Mouse (Mus musculus): Measurements from ENCODE around the gene Gm49325. TPM values are rescaled to one million over a fixed set of nuclear protein-coding genes. Genes with fewer than 3 reads are reported as not detected.
"Not testable (repeated sequence)": the region's sequence is repeated elsewhere in the genome, so short reads cannot be mapped to it uniquely, and the experiment has no call there.

The Gm49325 gene
- polyA plus RNA-seq, 1 experiment: not detected

DNA sequence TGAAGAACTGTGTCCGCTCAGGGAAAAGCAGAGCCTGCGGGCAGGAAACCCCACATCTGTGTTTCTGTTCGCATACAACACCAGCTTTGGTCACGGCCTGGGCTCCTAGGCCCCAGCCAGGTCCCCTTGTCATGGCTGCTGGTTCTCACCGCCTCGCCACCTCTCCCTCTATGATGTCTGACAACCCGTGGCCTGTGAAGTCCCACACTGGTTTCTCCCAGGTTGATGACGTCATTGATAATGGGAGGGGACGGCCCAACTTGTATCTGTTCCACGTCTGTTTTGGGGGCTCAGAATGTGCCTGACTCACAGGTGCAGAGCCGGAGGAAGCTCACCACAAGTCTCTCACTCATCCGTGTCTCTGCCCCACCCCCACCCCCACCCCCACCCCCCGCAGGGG is 67.8 kb downstream of the Gm49325 start:
- 36% methylated on average over 13 of the region's 13 CpGs for WGBS
- Histone ChIP-seq H3K27me3 (ENCODE audit: control insufficient read depth, insufficient read depth, low read length) (peaks cover 5% of the 10 kb centered on the region), H3K36me3 (ENCODE audit: control insufficient read depth, insufficient read depth, low read length) (no peaks in the 10 kb centered on the region), H3K27ac (ENCODE audit: control insufficient read depth, insufficient read depth, low read length) (no peak overlapping the region), H3K4me1 (replicated peaks; ENCODE audit: control insufficient read depth, insufficient read depth, low read length) (peaks cover 27% of the 10 kb centered on the region), H3K4me3 (ENCODE audit: control insufficient read depth, insufficient read depth, low read length) (no peak overlapping the region)
- DNase-seq: peak; percentile 50
- TF ChIP-seq POLR2A (IDR thresholded peaks at IDR 0.05; ENCODE audit: control insufficient read depth, extremely low read depth, insufficient read depth, low read length, poor library complexity): no peak
- TF ChIP-seq CTCF (IDR thresholded peaks at IDR 0.05; ENCODE audit: borderline replicate concordance, control insufficient read depth, extremely low read depth, insufficient read depth, low read length, poor library complexity): no peak

DNA sequence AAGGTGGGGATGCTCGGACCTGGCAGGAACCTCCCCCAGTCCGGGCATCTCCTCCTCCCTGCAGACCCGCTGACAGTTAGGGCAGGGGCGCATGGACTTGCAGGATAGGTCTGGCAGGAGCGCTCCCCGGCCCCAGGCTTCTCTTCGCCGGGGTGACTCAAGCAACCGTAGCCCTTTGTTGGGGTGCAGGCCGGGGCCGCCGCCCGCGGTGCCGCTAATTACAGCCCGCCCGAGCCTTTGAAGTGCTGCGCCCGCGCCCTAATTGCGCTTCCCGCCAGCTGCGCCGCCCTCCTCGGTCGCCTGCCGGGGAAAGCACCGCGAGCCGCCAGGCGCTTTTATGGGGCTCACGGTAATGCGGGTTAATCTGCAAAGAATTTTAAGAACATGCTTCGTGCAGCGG is 71.6 kb downstream of the Gm49325 start:
- Histone ChIP-seq H3K27ac (ENCODE audit: control insufficient read depth, insufficient read depth, low read length) (no peak overlapping the region), H3K4me3 (ENCODE audit: control insufficient read depth, insufficient read depth, low read length) (peak overlapping the region; percentile 2; the same call in 1 of the 2 replicates), H3K27me3 (ENCODE audit: control insufficient read depth, insufficient read depth, low read length) (peaks cover 7% of the 10 kb centered on the region), H3K4me1 (replicated peaks; ENCODE audit: control insufficient read depth, insufficient read depth, low read length) (peaks cover 27% of the 10 kb centered on the region), H3K36me3 (ENCODE audit: control insufficient read depth, insufficient read depth, low read length) (no peaks in the 10 kb centered on the region)
- no peak for TF ChIP-seq POLR2A (IDR thresholded peaks at IDR 0.05; ENCODE audit: control insufficient read depth, extremely low read depth, insufficient read depth, low read length, poor library complexity)
- TF ChIP-seq CTCF (IDR thresholded peaks at IDR 0.05; ENCODE audit: borderline replicate concordance, control insufficient read depth, extremely low read depth, insufficient read depth, low read length, poor library complexity): no peak
- WGBS: 2% methylated on average over 35 of the region's 35 CpGs
- peak; percentile 32 for DNase-seq

DNA sequence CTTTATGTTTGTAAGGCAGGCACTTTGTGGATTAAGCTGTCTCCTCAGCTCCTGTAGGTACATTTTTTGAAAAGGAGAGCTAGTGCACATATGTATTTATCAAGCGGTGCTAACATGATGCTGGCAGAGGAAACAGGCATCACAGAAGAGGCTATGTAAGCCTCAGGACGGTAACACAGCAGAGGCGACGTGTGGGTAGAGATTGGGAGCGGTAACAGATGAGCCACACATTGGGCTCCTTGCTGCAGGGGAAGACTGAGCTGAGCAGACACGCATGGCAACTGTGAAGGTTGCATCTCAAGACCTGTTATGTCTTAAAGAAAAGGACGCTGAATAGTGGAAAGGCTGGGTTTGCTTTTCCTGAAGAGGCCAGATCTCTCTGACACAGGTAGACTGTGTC is 77.0 kb downstream of the Gm49325 start:
- no peak for TF ChIP-seq CTCF (IDR thresholded peaks at IDR 0.05; ENCODE audit: borderline replicate concordance, control insufficient read depth, extremely low read depth, insufficient read depth, low read length, poor library complexity)
- no peak for TF ChIP-seq POLR2A (IDR thresholded peaks at IDR 0.05; ENCODE audit: control insufficient read depth, extremely low read depth, insufficient read depth, low read length, poor library complexity)
- DNase-seq: no peak
- no peaks in the 10 kb centered on the region for H3K36me3 ChIP-seq (ENCODE audit: control insufficient read depth, insufficient read depth, low read length)
- H3K27me3 ChIP-seq (ENCODE audit: control insufficient read depth, insufficient read depth, low read length): peaks cover 2% of the 10 kb centered on the region
- H3K4me3 ChIP-seq (ENCODE audit: control insufficient read depth, insufficient read depth, low read length): no peak overlapping the region
- H3K27ac ChIP-seq (ENCODE audit: control insufficient read depth, insufficient read depth, low read length): no peak overlapping the region
- WGBS: 81% methylated on average over 7 of the region's 7 CpGs
- peaks cover 3% of the 10 kb centered on the region; the same call in 1 of the 2 replicates for H3K4me1 ChIP-seq (replicated peaks; ENCODE audit: control insufficient read depth, insufficient read depth, low read length)

DNA sequence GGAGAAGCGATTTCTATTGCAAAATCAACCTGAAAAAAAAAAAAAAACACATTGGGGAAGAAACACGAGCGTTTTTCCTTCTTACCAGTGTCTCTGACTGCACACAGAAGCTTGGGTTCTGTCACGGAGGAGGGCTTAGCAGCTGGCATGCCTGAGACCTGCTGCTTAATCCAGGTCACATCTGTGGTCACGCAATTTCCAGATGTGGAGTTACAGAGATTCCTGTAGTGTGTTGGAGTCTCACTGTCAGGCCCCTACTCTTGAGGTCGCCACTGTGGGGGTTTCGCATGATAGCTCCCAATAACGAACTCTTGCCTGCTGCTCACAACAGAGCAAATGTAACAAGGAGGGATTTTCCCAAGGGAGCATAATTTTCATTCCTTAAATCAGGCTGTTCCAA is 78.2 kb downstream of the Gm49325 start:
- Histone ChIP-seq H3K27me3 (ENCODE audit: control insufficient read depth, insufficient read depth, low read length) (no peaks in the 10 kb centered on the region; the same call in 1 of the 2 replicates), H3K4me3 (ENCODE audit: control insufficient read depth, insufficient read depth, low read length) (no peak overlapping the region), H3K27ac (ENCODE audit: control insufficient read depth, insufficient read depth, low read length) (no peak overlapping the region), H3K36me3 (ENCODE audit: control insufficient read depth, insufficient read depth, low read length) (no peaks in the 10 kb centered on the region), H3K4me1 (replicated peaks; ENCODE audit: control insufficient read depth, insufficient read depth, low read length) (no peaks in the 10 kb centered on the region; the same call in 1 of the 2 replicates)
- no peak for TF ChIP-seq POLR2A (IDR thresholded peaks at IDR 0.05; ENCODE audit: control insufficient read depth, extremely low read depth, insufficient read depth, low read length, poor library complexity)
- no peak for TF ChIP-seq CTCF (IDR thresholded peaks at IDR 0.05; ENCODE audit: borderline replicate concordance, control insufficient read depth, extremely low read depth, insufficient read depth, low read length, poor library complexity)
- WGBS: 43% methylated on average over 8 of the region's 8 CpGs
- DNase-seq: no peak

DNA sequence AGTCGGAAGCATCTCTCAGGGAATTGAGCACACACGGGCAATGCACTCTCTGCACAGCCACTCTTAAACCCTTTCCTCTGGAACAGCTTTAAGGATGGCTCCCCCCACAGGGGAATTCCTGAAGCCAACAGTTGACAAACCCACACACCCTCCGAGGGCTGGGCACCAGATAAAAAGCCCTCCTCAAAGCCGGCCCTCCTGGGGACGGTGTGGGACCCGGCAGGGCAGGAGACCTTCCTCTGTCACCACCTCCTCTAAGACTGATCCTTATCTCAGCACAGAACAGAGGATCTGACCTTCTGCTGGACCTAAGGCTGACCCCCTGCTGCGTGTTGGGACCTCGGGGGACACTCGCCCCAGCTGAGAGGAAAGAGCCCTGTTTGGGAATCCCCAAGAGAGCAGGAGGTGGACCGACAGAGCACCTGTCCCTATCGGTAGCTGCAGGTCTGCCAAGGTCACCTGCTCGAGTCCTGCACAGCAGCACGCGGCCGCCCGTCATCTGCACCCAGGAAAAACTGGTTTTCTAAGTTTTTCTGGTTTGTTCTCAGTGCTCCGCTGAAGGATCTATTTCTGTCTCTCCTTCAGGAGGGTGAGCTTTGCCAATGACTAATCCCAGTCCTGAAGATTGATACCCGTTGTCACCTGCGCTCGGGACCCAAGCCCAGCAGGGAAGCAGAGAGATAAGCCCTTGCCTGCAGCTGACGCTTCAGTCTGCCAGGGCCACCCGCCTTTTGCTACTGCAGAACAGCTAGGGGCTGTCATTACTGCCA is 80.1 kb downstream of the Gm49325 start, which contains the start of gene Tspear:
Tspear (plus strand) TSS at position 675 of the 770 bp plus-strand sequence.
- WGBS: 21% methylated on average over 22 of the region's 22 CpGs
- H3K27ac ChIP-seq (ENCODE audit: control insufficient read depth, insufficient read depth, low read length): no peak within 1 kb of the TSS
- H3K27me3 ChIP-seq (ENCODE audit: control insufficient read depth, insufficient read depth, low read length): no peaks in the 10 kb centered on the region; the same call in 1 of the 2 replicates
- H3K4me1 ChIP-seq (replicated peaks; ENCODE audit: control insufficient read depth, insufficient read depth, low read length): no peaks in the 10 kb centered on the region
- H3K4me3 ChIP-seq (ENCODE audit: control insufficient read depth, insufficient read depth, low read length): no peak within 1 kb of the TSS
- TF ChIP-seq CTCF (IDR thresholded peaks at IDR 0.05; ENCODE audit: borderline replicate concordance, control insufficient read depth, extremely low read depth, insufficient read depth, low read length, poor library complexity) (no peak), POLR2A (IDR thresholded peaks at IDR 0.05; ENCODE audit: control insufficient read depth, extremely low read depth, insufficient read depth, low read length, poor library complexity) (no peak)
- H3K36me3 ChIP-seq (ENCODE audit: control insufficient read depth, insufficient read depth, low read length): no peaks in the 10 kb centered on the region
- no peak for DNase-seq

DNA sequence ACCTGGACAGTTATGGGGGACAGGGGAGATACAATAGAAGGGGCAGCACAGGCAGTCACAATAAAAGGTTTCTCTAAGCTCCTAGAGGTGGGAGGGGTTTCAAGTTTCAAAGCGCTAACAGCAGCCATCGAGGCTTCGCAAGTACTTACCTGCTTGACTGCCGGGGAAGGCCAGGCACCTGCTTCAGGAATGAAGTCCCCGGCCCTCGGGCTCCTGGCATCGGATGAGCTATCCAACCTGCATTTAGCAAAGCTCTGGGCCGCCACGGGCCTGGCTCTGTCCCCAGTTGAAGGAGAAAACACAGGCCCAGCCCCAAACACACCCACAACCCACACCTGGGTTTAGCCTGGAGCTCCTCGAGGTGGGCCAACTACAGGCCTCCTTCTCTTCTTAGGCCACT is 81.0 kb downstream of the Gm49325 start:
- TF ChIP-seq CTCF (IDR thresholded peaks at IDR 0.05; ENCODE audit: borderline replicate concordance, control insufficient read depth, extremely low read depth, insufficient read depth, low read length, poor library complexity) (no peak), POLR2A (IDR thresholded peaks at IDR 0.05; ENCODE audit: control insufficient read depth, extremely low read depth, insufficient read depth, low read length, poor library complexity) (no peak)
- Histone ChIP-seq H3K4me1 (replicated peaks; ENCODE audit: control insufficient read depth, insufficient read depth, low read length) (no peaks in the 10 kb centered on the region), H3K36me3 (ENCODE audit: control insufficient read depth, insufficient read depth, low read length) (no peaks in the 10 kb centered on the region), H3K4me3 (ENCODE audit: control insufficient read depth, insufficient read depth, low read length) (no peak overlapping the region), H3K27ac (ENCODE audit: control insufficient read depth, insufficient read depth, low read length) (no peak overlapping the region), H3K27me3 (ENCODE audit: control insufficient read depth, insufficient read depth, low read length) (no peaks in the 10 kb centered on the region; the same call in 1 of the 2 replicates)
- WGBS: 53% methylated on average over 10 of the region's 10 CpGs
- DNase-seq: no peak

DNA sequence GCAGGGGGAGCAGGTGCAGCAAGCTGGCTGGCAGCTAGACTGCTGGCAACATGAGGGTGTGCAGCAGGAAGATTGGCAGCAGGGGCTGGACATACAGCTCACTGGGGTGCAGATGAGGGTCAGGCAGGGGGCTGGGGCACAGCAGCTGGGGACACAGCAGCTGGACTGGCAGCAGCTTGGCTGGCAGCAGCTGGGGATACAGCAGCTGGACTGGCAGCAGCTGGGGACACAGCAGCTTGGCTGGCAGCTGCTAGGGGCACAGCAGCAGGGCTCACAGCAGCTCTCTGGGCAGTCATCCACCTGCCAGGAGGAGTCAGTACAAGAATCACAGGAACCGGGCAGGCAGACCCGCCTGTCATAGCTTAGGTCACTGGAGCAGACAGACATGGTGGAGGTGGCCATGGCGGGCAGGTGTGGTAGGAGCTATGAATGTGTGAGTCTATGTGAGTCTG is 84.4 kb downstream of the Gm49325 start, which contains the start of gene Gm19402:
Gm19402 (minus strand) TSS at position 402 of the 452 bp plus-strand sequence.
- not testable (repeated sequence) for H3K36me3 ChIP-seq (ENCODE audit: control insufficient read depth, insufficient read depth, low read length); H3K4me1 ChIP-seq (replicated peaks; ENCODE audit: control insufficient read depth, insufficient read depth, low read length); H3K27me3 ChIP-seq (ENCODE audit: control insufficient read depth, insufficient read depth, low read length); DNase-seq; H3K4me3 ChIP-seq (ENCODE audit: control insufficient read depth, insufficient read depth, low read length); H3K27ac ChIP-seq (ENCODE audit: control insufficient read depth, insufficient read depth, low read length)
- 76% methylated on average over 3 of the region's 3 CpGs for WGBS

Measured in thymus, adult 2 months (tissue).